Mouse (Mus musculus) myocyte (in vitro differentiated cells): ENCODE results near the gene Mettl21e. TPM values are rescaled to one million over a fixed set of nuclear protein-coding genes. Genes with fewer than 3 reads are reported as not detected.

Experiments used
- H3K27me3 ChIP-seq: one replicate; pipeline ENCODE4 v1.6.1; 2011; ENCODE audit not compliant: control insufficient read depth, insufficient read depth, insufficient read length
- H3K36me3 ChIP-seq: one replicate; pipeline ENCODE4 v1.6.1; 2011; ENCODE audit not compliant: control insufficient read depth, insufficient read depth
- H3K4me2 ChIP-seq: one replicate; pipeline ENCODE4 v1.6.1; 2011; ENCODE audit warnings: low read depth, control low read depth
- H3K4me3 ChIP-seq: one replicate; pipeline ENCODE4 v1.5.1; 2011; ENCODE audit warnings: mild to moderate bottlenecking, control low read depth, moderate library complexity
- H3K79me2 ChIP-seq: one replicate; pipeline ENCODE4 v1.6.1; 2011; ENCODE audit not compliant: control insufficient read depth, insufficient read depth
- H3ac ChIP-seq: one replicate; pipeline ENCODE4 v1.6.1; 2011; ENCODE audit not compliant: control insufficient read depth, insufficient read length
- CEBPB ChIP-seq: IDR thresholded peaks from 2 replicates; pipeline ENCODE4 v1.6.1; 2011; ENCODE audit warnings: mild to moderate bottlenecking, moderate library complexity; ENCODE audit not compliant: poor library complexity, insufficient read depth, severe bottlenecking
- E2F4 ChIP-seq: IDR thresholded peaks from one replicate; pipeline ENCODE4 v1.6.1; 2011; ENCODE audit warnings: mild to moderate bottlenecking, control low read depth, moderate library complexity; ENCODE audit not compliant: insufficient read depth
- MAX ChIP-seq: IDR thresholded peaks from one replicate; pipeline ENCODE4 v1.6.1; 2011; ENCODE audit warnings: low read depth, mild to moderate bottlenecking, control low read depth
- MYOD1 ChIP-seq, 3 experiments: IDR thresholded peaks; one replicate each; pipeline ENCODE4 v1.6.1; 2011; ENCODE audit warnings: control low read depth in 2 of 3, low read depth in 2 of 3, mild to moderate bottlenecking in 2 of 3, moderate library complexity in 1 of 3; ENCODE audit not compliant: insufficient read length in 2 of 3, control insufficient read depth in 1 of 3
- MYOG ChIP-seq, 3 experiments: IDR thresholded peaks; one replicate each; pipeline ENCODE4 v1.6.1; 2011; ENCODE audit warnings: control low read depth in 2 of 3, low read depth in 2 of 3, mild to moderate bottlenecking in 2 of 3; ENCODE audit not compliant: insufficient read length in 2 of 3, control insufficient read depth in 1 of 3, insufficient read depth in 1 of 3
- POLR2A ChIP-seq: IDR thresholded peaks from one replicate; pipeline ENCODE4 v1.6.1; 2011; ENCODE audit warnings: low read depth, mild to moderate bottlenecking, control low read depth, moderate library complexity; ENCODE audit not compliant: insufficient read length
- POLR2AphosphoS2 ChIP-seq: IDR thresholded peaks from one replicate; pipeline ENCODE4 v1.6.1; 2011; ENCODE audit warnings: low read depth, control low read depth; ENCODE audit not compliant: insufficient read length
- REST ChIP-seq: IDR thresholded peaks from one replicate; pipeline ENCODE4 v1.6.1; 2011; ENCODE audit warnings: mild to moderate bottlenecking, control low read depth, moderate library complexity; ENCODE audit not compliant: insufficient read depth, insufficient read length
- SRF ChIP-seq: IDR thresholded peaks from one replicate; pipeline ENCODE4 v1.6.1; 2011; ENCODE audit warnings: low read depth; ENCODE audit not compliant: control insufficient read depth, insufficient read length
- TCF12 ChIP-seq: IDR thresholded peaks from one replicate; pipeline ENCODE4 v1.6.1; 2011; ENCODE audit warnings: mild to moderate bottlenecking, control low read depth; ENCODE audit not compliant: poor library complexity, insufficient read depth, severe bottlenecking
- TCF3 ChIP-seq: IDR thresholded peaks from one replicate; pipeline ENCODE4 v1.6.1; 2011; ENCODE audit warnings: low read depth, control low read depth; ENCODE audit not compliant: insufficient read length
- USF1 ChIP-seq: IDR thresholded peaks from one replicate; pipeline ENCODE4 v1.6.1; 2011; ENCODE audit warnings: low read depth, mild to moderate bottlenecking, control low read depth, moderate library complexity
- polyA plus RNA-seq: library from polyadenylated mRNA; unstranded; fragments of >200 nt; fragmentation: generic; extraction: Trizol; gene quantifications from one replicate; pipeline ENCODE4 v1.2.1, GENCODE M21; 2012; ENCODE audit warnings: missing spikeins

Mettl21e gene
- polyA plus RNA-seq, 1 experiment, result not detected

- no peaks in the 10 kb centered on the region for H3K36me3 ChIP-seq
- no peaks in the 10 kb centered on the region for H3K27me3 ChIP-seq
- no peak overlapping the region for H3ac ChIP-seq
- no peak for TF ChIP-seq MYOD1 (IDR thresholded peaks at IDR 0.05; ENCODE audit: control insufficient read depth in 1 of 3, insufficient read length in 2 of 3, low read depth in 2 of 3)
- TF ChIP-seq E2F4, result no peak
- no peak for TF ChIP-seq MAX
- TF ChIP-seq MYOG (IDR thresholded peaks at IDR 0.05; ENCODE audit: control insufficient read depth in 1 of 3, insufficient read depth in 1 of 3, insufficient read length in 2 of 3, low read depth in 2 of 3), result no peak
- no peak for TF ChIP-seq USF1
- TF ChIP-seq SRF, result no peak
- TF ChIP-seq CEBPB, result no peak
- TF ChIP-seq REST, result no peak
- no peak for TF ChIP-seq TCF12
- TF ChIP-seq POLR2A, result no peak
- TF ChIP-seq POLR2AphosphoS2, result no peak
- TF ChIP-seq TCF3, result no peak
- H3K4me2 ChIP-seq, result no peak overlapping the region
- no peak overlapping the region for H3K4me3 ChIP-seq
- H3K79me2 ChIP-seq, result no peaks in the 10 kb centered on the region
These were observed 32.4 kb downstream of the Mettl21e start for GRCm38 (mm10) chr1:44186396-44186795.

- no peak for TF ChIP-seq MYOD1 (IDR thresholded peaks at IDR 0.05; ENCODE audit: control insufficient read depth in 1 of 3, insufficient read length in 2 of 3, low read depth in 2 of 3)
- TF ChIP-seq SRF, result no peak
- no peak for TF ChIP-seq E2F4
- TF ChIP-seq TCF3, result no peak
- no peak for TF ChIP-seq REST
- no peak for TF ChIP-seq MAX
- TF ChIP-seq USF1, result no peak
- TF ChIP-seq TCF12, result no peak
- no peak for TF ChIP-seq CEBPB
- TF ChIP-seq POLR2A, result no peak
- no peak for TF ChIP-seq POLR2AphosphoS2
- no peak for TF ChIP-seq MYOG (IDR thresholded peaks at IDR 0.05; ENCODE audit: control insufficient read depth in 1 of 3, insufficient read depth in 1 of 3, insufficient read length in 2 of 3, low read depth in 2 of 3)
- H3ac ChIP-seq, result no peak overlapping the region
- H3K79me2 ChIP-seq, result no peaks in the 10 kb centered on the region
- no peak overlapping the region for H3K4me2 ChIP-seq
- no peaks in the 10 kb centered on the region for H3K27me3 ChIP-seq
- peaks cover 37% of the 10 kb centered on the region for H3K36me3 ChIP-seq
- H3K4me3 ChIP-seq, result no peak overlapping the region
These were observed 40.7 kb downstream of the Mettl21e start for GRCm38 (mm10) chr1:44178086-44178485.

GRCm38 (mm10) chr1:44173903-44174302, 44.9 kb downstream of the Mettl21e start:
- no peak overlapping the region for H3K4me2 ChIP-seq
- TF ChIP-seq REST (no peak), POLR2AphosphoS2 (no peak), TCF3 (no peak), CEBPB (no peak), SRF (no peak), TCF12 (no peak), POLR2A (no peak), MYOD1 (IDR thresholded peaks at IDR 0.05; ENCODE audit: control insufficient read depth in 1 of 3, insufficient read length in 2 of 3, low read depth in 2 of 3) (no peak), MAX (no peak), E2F4 (no peak), USF1 (no peak), MYOG (IDR thresholded peaks at IDR 0.05; ENCODE audit: control insufficient read depth in 1 of 3, insufficient read depth in 1 of 3, insufficient read length in 2 of 3, low read depth in 2 of 3) (no peak)
- H3K4me3 ChIP-seq, result no peak overlapping the region
- no peaks in the 10 kb centered on the region for H3K27me3 ChIP-seq
- H3K36me3 ChIP-seq, result peaks cover 38% of the 10 kb centered on the region
- H3K79me2 ChIP-seq, result no peaks in the 10 kb centered on the region
- H3ac ChIP-seq, result no peak overlapping the region

- H3ac ChIP-seq, result no peak overlapping the region
- H3K79me2 ChIP-seq, result no peaks in the 10 kb centered on the region
- no peaks in the 10 kb centered on the region for H3K27me3 ChIP-seq
- TF ChIP-seq REST (no peak), SRF (no peak), POLR2A (no peak), USF1 (no peak), MYOG (IDR thresholded peaks at IDR 0.05; ENCODE audit: control insufficient read depth in 1 of 3, insufficient read depth in 1 of 3, insufficient read length in 2 of 3, low read depth in 2 of 3) (no peak), CEBPB (no peak), POLR2AphosphoS2 (no peak), TCF3 (no peak), MAX (no peak), MYOD1 (IDR thresholded peaks at IDR 0.05; ENCODE audit: control insufficient read depth in 1 of 3, insufficient read length in 2 of 3, low read depth in 2 of 3) (no peak), TCF12 (no peak), E2F4 (no peak)
- H3K36me3 ChIP-seq, result peaks cover 31% of the 10 kb centered on the region
- no peak overlapping the region for H3K4me2 ChIP-seq
- H3K4me3 ChIP-seq, result no peak overlapping the region
These were observed 46.1 kb downstream of the Mettl21e start for GRCm38 (mm10) chr1:44172656-44173055.
